Mouse (Mus musculus): ENCODE results near the gene Cd37.

GRCm38 (mm10) chr7:45228548-45228947 lies 10.4 kb downstream of the Cd37 start:
- no peak for TF ChIP-seq CTCF (IDR thresholded peaks at IDR 0.05; ENCODE audit: low read depth, low read length)
- no peak for TF ChIP-seq TAL1 (conservative IDR thresholded peaks at IDR 0.05; ENCODE audit: low read depth, low read length)
- TF ChIP-seq POLR2AphosphoS5 (IDR thresholded peaks at IDR 0.05; ENCODE audit: insufficient replicate concordance, low read depth, low read length), result no peak
